Mouse (Mus musculus) hindbrain, embryonic 13.5 days (tissue): Measurements from ENCODE around the gene Stoml2. TPM values are rescaled to one million over a fixed set of nuclear protein-coding genes. Genes with fewer than 3 reads are reported as not detected.

Experiments
- ATAC-seq: fragments of 200-750 bp; cut with Nextera tagmentation; 2 replicates; pipeline ENCODE4 v1.8.0; 2017; ENCODE audit warnings: moderate TSS enrichment; ENCODE audit not compliant: low FRiP score
- H3K27ac ChIP-seq: fragments of 300-500 bp; sonication (generic); 2 replicates; pipeline ENCODE4 v1.5.1; 2015; ENCODE audit warnings: inconsistent platforms, mild to moderate bottlenecking, moderate library complexity
- H3K27me3 ChIP-seq: fragments of 300-500 bp; sonication (generic); 2 replicates; pipeline ENCODE4 v1.6.1; 2015; ENCODE audit warnings: mild to moderate bottlenecking, inconsistent platforms
- H3K36me3 ChIP-seq: fragments of 300-500 bp; sonication (generic); 2 replicates; pipeline ENCODE4 v1.6.1; 2015; ENCODE audit warnings: mild to moderate bottlenecking, inconsistent platforms
- H3K4me1 ChIP-seq: fragments of 300-500 bp; sonication (generic); replicated peaks from 2 replicates; pipeline ENCODE4 v1.6.1; 2015; ENCODE audit warnings: inconsistent platforms
- H3K4me2 ChIP-seq: fragments of 300-500 bp; sonication (generic); 2 replicates; pipeline ENCODE4 v1.6.1; 2015; ENCODE audit warnings: inconsistent platforms, mild to moderate bottlenecking, moderate library complexity
- H3K4me3 ChIP-seq: fragments of 300-500 bp; sonication (generic); 2 replicates; pipeline ENCODE4 v1.5.1; 2015; ENCODE audit warnings: mild to moderate bottlenecking, inconsistent platforms
- H3K9ac ChIP-seq: fragments of 300-500 bp; sonication (generic); 2 replicates; pipeline ENCODE4 v1.6.1; 2015; ENCODE audit warnings: mild to moderate bottlenecking, inconsistent platforms
- H3K9me3 ChIP-seq: fragments of 300-500 bp; sonication (generic); 2 replicates; pipeline ENCODE4 v1.6.1; 2016; ENCODE audit warnings: inconsistent platforms
- WGBS: fragments of 180-500 bp; shearing (Covaris S2); methylation state at CpG from one replicate; pipeline ENCODE4 v1.1.7; 2015; 5-methylcytosine and 5-hydroxymethylcytosine counted together
- polyA plus RNA-seq: library from polyadenylated mRNA; unstranded; fragments of >200 nt; fragmentation: Nextera tagmentation; extraction: Ambion mirVana; gene quantifications from 2 replicates; pipeline ENCODE4 v1.2.1, GENCODE M21; 2015

Stoml2 gene
- polyA plus RNA-seq: 226 and 232 TPM in 2 replicates

GRCm38 (mm10) chr4:43031237-43031995 is at the start of gene Stoml2:
Gene Stoml2 (minus strand): TSS chr4:43031710.
- H3K9me3 ChIP-seq: no peaks in the 10 kb centered on the region
- H3K27ac ChIP-seq: peak within 1 kb of the TSS; percentile 92
- peaks cover 75% of the 10 kb centered on the region for H3K36me3 ChIP-seq
- peak; percentile 96 for ATAC-seq
- H3K27me3 ChIP-seq: no peaks in the 10 kb centered on the region
- peaks cover 28% of the 10 kb centered on the region for H3K4me1 ChIP-seq
- WGBS: under 1% methylated on average over 38 of the region's 38 CpGs
- peak within 1 kb of the TSS; percentile 94 for H3K9ac ChIP-seq
- peak within 1 kb of the TSS; percentile 86 for H3K4me2 ChIP-seq
- peak within 1 kb of the TSS; percentile 85 for H3K4me3 ChIP-seq

- Histone ChIP-seq H3K9ac (no peak overlapping the region), H3K4me3 (no peak overlapping the region), H3K27me3 (no peaks in the 10 kb centered on the region), H3K27ac (no peak overlapping the region), H3K4me2 (no peak overlapping the region), H3K36me3 (no peaks in the 10 kb centered on the region), H3K4me1 (no peaks in the 10 kb centered on the region), H3K9me3 (no peaks in the 10 kb centered on the region)
- WGBS: 65% methylated on average over 7 of the region's 7 CpGs
- no peak for ATAC-seq
These were observed 46.7 kb upstream of the Stoml2 start for GRCm38 (mm10) chr4:43078071-43078718.

- no peaks in the 10 kb centered on the region for H3K9me3 ChIP-seq
- H3K27me3 ChIP-seq: no peaks in the 10 kb centered on the region
- no peaks in the 10 kb centered on the region for H3K36me3 ChIP-seq
- no peak overlapping the region for H3K9ac ChIP-seq
- H3K4me1 ChIP-seq: no peaks in the 10 kb centered on the region
- ATAC-seq: no peak
- no peak overlapping the region for H3K4me3 ChIP-seq
- no peak overlapping the region for H3K27ac ChIP-seq
- no peak overlapping the region for H3K4me2 ChIP-seq
These were observed 43.4 kb upstream of the Stoml2 start for GRCm38 (mm10) chr4:43074923-43075322.

GRCm38 (mm10) chr4:43065471-43065870 is 34.0 kb upstream of the Stoml2 start:
- Histone ChIP-seq H3K27ac (no peak overlapping the region), H3K36me3 (no peaks in the 10 kb centered on the region), H3K9ac (no peak overlapping the region), H3K9me3 (no peaks in the 10 kb centered on the region), H3K27me3 (no peaks in the 10 kb centered on the region), H3K4me1 (peaks cover 6% of the 10 kb centered on the region), H3K4me3 (no peak overlapping the region), H3K4me2 (no peak overlapping the region)
- 98% methylated on average over 4 of the region's 4 CpGs for WGBS
- no peak for ATAC-seq

GRCm38 (mm10) chr4:43060286-43060685 is 28.8 kb upstream of the Stoml2 start:
- 63% methylated on average over 3 of the region's 3 CpGs for WGBS
- H3K27ac ChIP-seq: no peak overlapping the region
- peaks cover 18% of the 10 kb centered on the region for H3K4me1 ChIP-seq
- no peaks in the 10 kb centered on the region for H3K27me3 ChIP-seq
- H3K9me3 ChIP-seq: no peaks in the 10 kb centered on the region
- peak overlapping the region; percentile 76; the same call in 1 of the 2 replicates for H3K4me3 ChIP-seq
- no peak for ATAC-seq
- H3K9ac ChIP-seq: no peak overlapping the region
- peak overlapping the region; percentile 72; the same call in 1 of the 2 replicates for H3K4me2 ChIP-seq
- H3K36me3 ChIP-seq: no peaks in the 10 kb centered on the region

- H3K36me3 ChIP-seq: no peaks in the 10 kb centered on the region
- H3K4me1 ChIP-seq: peaks cover 18% of the 10 kb centered on the region
- peak overlapping the region; percentile 72 for H3K4me2 ChIP-seq
- 36% methylated on average over 3 of the region's 3 CpGs for WGBS
- peak overlapping the region; percentile 76 for H3K4me3 ChIP-seq
- H3K27ac ChIP-seq: peak overlapping the region; percentile 86; the same call in 1 of the 2 replicates
- no peaks in the 10 kb centered on the region for H3K27me3 ChIP-seq
- H3K9me3 ChIP-seq: no peaks in the 10 kb centered on the region
- H3K9ac ChIP-seq: peak overlapping the region; percentile 84; the same call in 1 of the 2 replicates
- no peak for ATAC-seq
These were observed 28.2 kb upstream of the Stoml2 start for GRCm38 (mm10) chr4:43059697-43060096.

- H3K27me3 ChIP-seq: no peaks in the 10 kb centered on the region
- peak within 1 kb of the TSS; percentile 72 for H3K4me2 ChIP-seq
- H3K36me3 ChIP-seq: no peaks in the 10 kb centered on the region
- peak within 1 kb of the TSS; percentile 86 for H3K27ac ChIP-seq
- peak within 1 kb of the TSS; percentile 84 for H3K9ac ChIP-seq
- H3K4me1 ChIP-seq: peaks cover 18% of the 10 kb centered on the region
- H3K9me3 ChIP-seq: no peaks in the 10 kb centered on the region
- WGBS: under 1% methylated on average over 88 of the region's 90 CpGs
- peak; percentile 97 for ATAC-seq
- H3K4me3 ChIP-seq: peak within 1 kb of the TSS; percentile 76
These were observed 27.5 kb upstream of the Stoml2 start, which contains the start of gene Unc13b for GRCm38 (mm10) chr4:43058753-43059654. Gene Unc13b (plus strand): TSS chr4:43058953.

- Histone ChIP-seq H3K9me3 (no peaks in the 10 kb centered on the region), H3K9ac (peak overlapping the region; percentile 84), H3K27me3 (no peaks in the 10 kb centered on the region), H3K4me1 (peaks cover 18% of the 10 kb centered on the region), H3K4me3 (peak overlapping the region; percentile 76), H3K36me3 (no peaks in the 10 kb centered on the region), H3K27ac (0 out of 2 replicates have a peak overlapping the region, but pooled peaks have one; percentile 86), H3K4me2 (peak overlapping the region; percentile 72)
- WGBS: 19% methylated on average over 8 of the region's 8 CpGs
- peak; percentile 43 for ATAC-seq
These were observed 26.9 kb upstream of the Stoml2 start for GRCm38 (mm10) chr4:43058392-43058752.

- H3K27ac ChIP-seq: no peak overlapping the region
- no peak overlapping the region for H3K9ac ChIP-seq
- no peak overlapping the region for H3K4me3 ChIP-seq
- no peaks in the 10 kb centered on the region for H3K27me3 ChIP-seq
- WGBS: 95% methylated on average over 5 of the region's 5 CpGs
- no peaks in the 10 kb centered on the region for H3K36me3 ChIP-seq
- no peak for ATAC-seq
- no peaks in the 10 kb centered on the region for H3K9me3 ChIP-seq
- peaks cover 18% of the 10 kb centered on the region for H3K4me1 ChIP-seq
- no peak overlapping the region for H3K4me2 ChIP-seq
These were observed 26.1 kb upstream of the Stoml2 start for GRCm38 (mm10) chr4:43057654-43058053.

GRCm38 (mm10) chr4:43052627-43053026 is 21.1 kb upstream of the Stoml2 start:
- no peak overlapping the region for H3K9ac ChIP-seq
- no peak for ATAC-seq
- H3K9me3 ChIP-seq: no peaks in the 10 kb centered on the region
- 0 out of 2 replicates have a peak, but pooled peaks cover 1% of the 10 kb centered on the region for H3K4me1 ChIP-seq
- H3K4me3 ChIP-seq: no peak overlapping the region
- H3K4me2 ChIP-seq: no peak overlapping the region
- H3K27ac ChIP-seq: no peak overlapping the region
- no peaks in the 10 kb centered on the region for H3K27me3 ChIP-seq
- 21% methylated on average over 4 of the region's 4 CpGs for WGBS
- no peaks in the 10 kb centered on the region for H3K36me3 ChIP-seq

GRCm38 (mm10) chr4:43047231-43047630 is 15.7 kb upstream of the Stoml2 start:
- Histone ChIP-seq H3K4me3 (no peak overlapping the region), H3K4me2 (peak overlapping the region; percentile 71), H3K9me3 (no peaks in the 10 kb centered on the region), H3K27ac (no peak overlapping the region), H3K4me1 (peaks cover 29% of the 10 kb centered on the region), H3K9ac (no peak overlapping the region), H3K27me3 (no peaks in the 10 kb centered on the region), H3K36me3 (no peaks in the 10 kb centered on the region)
- 9% methylated on average over 5 of the region's 5 CpGs for WGBS
- ATAC-seq: no peak

- H3K4me2 ChIP-seq: peak overlapping the region; percentile 71
- no peaks in the 10 kb centered on the region for H3K27me3 ChIP-seq
- H3K27ac ChIP-seq: no peak overlapping the region
These were observed 15.1 kb upstream of the Stoml2 start for GRCm38 (mm10) chr4:43046607-43047006.

More at GRCm38 (mm10) chr4:43046607-43047006, 15.1 kb upstream of the Stoml2 start:
- peaks cover 29% of the 10 kb centered on the region for H3K4me1 ChIP-seq
- WGBS: 63% methylated on average over 5 of the region's 5 CpGs
- no peak overlapping the region for H3K9ac ChIP-seq
- no peak for ATAC-seq
- no peaks in the 10 kb centered on the region for H3K36me3 ChIP-seq
- H3K9me3 ChIP-seq: no peaks in the 10 kb centered on the region
- 0 out of 2 replicates have a peak overlapping the region, but pooled peaks have one; percentile 56 for H3K4me3 ChIP-seq
